Mouse (Mus musculus): ENCODE results near the gene Tbc1d22b. TPM values are rescaled to one million over a fixed set of nuclear protein-coding genes. Genes with fewer than 3 reads are reported as not detected.

Gene Tbc1d22b
- polyA plus RNA-seq (2012; ENCODE audit: insufficient read depth, low replicate concordance): 9.9 and 12.4 TPM in 2 replicates

GRCm38 (mm10) chr17:29549543-29550428, at the start of gene Tbc1d22b, which contains the start of gene Gm17657:
Tbc1d22b (plus strand) TSS chr17:29549785.
Gm17657 (minus strand) TSS chr17:29549638.
- H3K27me3 ChIP-seq (replicated peaks): peaks cover 4% of the 10 kb centered on the region
- H3K4me1 ChIP-seq: peaks cover 29% of the 10 kb centered on the region
- TF ChIP-seq FLI1 (IDR thresholded peaks at IDR 0.05; ENCODE audit: low read length) (no peak), GATA1 (IDR thresholded peaks at IDR 0.05; ENCODE audit: borderline replicate concordance, low read length) (no peak)
- H3K9me3 ChIP-seq: peaks cover 8% of the 10 kb centered on the region; the same call in 1 of the 2 replicates
- peaks cover 3% of the 10 kb centered on the region for H3K36me3 ChIP-seq (replicated peaks; ENCODE audit: low read length)
- peak within 1 kb of the TSS; percentile 93 for H3K4me3 ChIP-seq (replicated peaks)

- H3K4me1 ChIP-seq: peaks cover 91% of the 10 kb centered on the region
- peaks cover 5% of the 10 kb centered on the region for H3K9me3 ChIP-seq
- H3K36me3 ChIP-seq (replicated peaks; ENCODE audit: low read length): peaks cover 20% of the 10 kb centered on the region
- peak overlapping the region; percentile 82 for H3K4me3 ChIP-seq (replicated peaks)
- TF ChIP-seq GATA1 (IDR thresholded peaks at IDR 0.05; ENCODE audit: borderline replicate concordance, low read length) (no peak), FLI1 (IDR thresholded peaks at IDR 0.05; ENCODE audit: low read length) (no peak)
- no peaks in the 10 kb centered on the region for H3K27me3 ChIP-seq (replicated peaks)
These were observed 49.3 kb upstream of the Tbc1d22b start for GRCm38 (mm10) chr17:29500243-29500740.

- peaks cover 8% of the 10 kb centered on the region for H3K9me3 ChIP-seq
- peaks cover 23% of the 10 kb centered on the region for H3K36me3 ChIP-seq (replicated peaks; ENCODE audit: low read length)
- peaks cover 96% of the 10 kb centered on the region for H3K4me1 ChIP-seq
- TF ChIP-seq FLI1 (IDR thresholded peaks at IDR 0.05; ENCODE audit: low read length): no peak
- no peak for TF ChIP-seq GATA1 (IDR thresholded peaks at IDR 0.05; ENCODE audit: borderline replicate concordance, low read length)
- peak overlapping the region; percentile 76 for H3K4me3 ChIP-seq (replicated peaks)
- H3K27me3 ChIP-seq (replicated peaks): no peaks in the 10 kb centered on the region
These were observed 48.6 kb upstream of the Tbc1d22b start for GRCm38 (mm10) chr17:29500802-29501469.

DNA sequence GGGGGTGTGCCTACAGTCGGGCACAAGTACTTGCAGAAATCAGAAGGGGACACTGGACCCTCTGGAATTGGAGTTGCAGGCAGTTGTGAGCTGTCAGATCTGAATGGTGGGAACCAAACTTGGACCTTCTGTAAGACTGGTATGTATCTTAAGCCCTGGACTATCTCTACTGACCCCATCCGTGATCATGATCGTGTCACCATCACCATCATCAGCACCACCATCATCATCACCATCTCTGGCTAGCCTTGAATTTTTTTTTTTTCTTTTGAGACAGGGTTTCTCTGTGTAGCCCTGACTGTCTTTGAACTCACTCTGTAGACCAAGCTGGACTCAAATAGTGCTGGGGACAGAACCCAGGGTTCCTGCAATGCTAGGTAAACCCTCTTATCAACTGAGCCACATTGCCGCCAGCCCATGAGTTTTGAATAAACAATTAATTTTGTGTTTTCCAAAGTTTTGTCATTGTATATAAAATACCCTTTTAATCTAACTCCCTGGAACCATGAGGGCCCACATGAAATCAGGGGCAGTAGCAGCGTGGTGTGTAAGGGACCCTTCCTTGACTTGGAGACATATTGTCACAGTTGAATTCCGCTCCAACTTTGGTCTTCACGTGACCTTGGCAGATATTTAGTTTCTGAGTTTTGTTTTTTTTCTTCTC, 47.4 kb upstream of the Tbc1d22b start:
- peaks cover 8% of the 10 kb centered on the region for H3K9me3 ChIP-seq
- peak overlapping the region; percentile 91 for H3K4me3 ChIP-seq (replicated peaks)
- peaks cover 11% of the 10 kb centered on the region for H3K36me3 ChIP-seq (replicated peaks; ENCODE audit: low read length)
- TF ChIP-seq FLI1 (IDR thresholded peaks at IDR 0.05; ENCODE audit: low read length): no peak
- peaks cover 94% of the 10 kb centered on the region for H3K4me1 ChIP-seq
- no peaks in the 10 kb centered on the region for H3K27me3 ChIP-seq (replicated peaks)

DNA sequence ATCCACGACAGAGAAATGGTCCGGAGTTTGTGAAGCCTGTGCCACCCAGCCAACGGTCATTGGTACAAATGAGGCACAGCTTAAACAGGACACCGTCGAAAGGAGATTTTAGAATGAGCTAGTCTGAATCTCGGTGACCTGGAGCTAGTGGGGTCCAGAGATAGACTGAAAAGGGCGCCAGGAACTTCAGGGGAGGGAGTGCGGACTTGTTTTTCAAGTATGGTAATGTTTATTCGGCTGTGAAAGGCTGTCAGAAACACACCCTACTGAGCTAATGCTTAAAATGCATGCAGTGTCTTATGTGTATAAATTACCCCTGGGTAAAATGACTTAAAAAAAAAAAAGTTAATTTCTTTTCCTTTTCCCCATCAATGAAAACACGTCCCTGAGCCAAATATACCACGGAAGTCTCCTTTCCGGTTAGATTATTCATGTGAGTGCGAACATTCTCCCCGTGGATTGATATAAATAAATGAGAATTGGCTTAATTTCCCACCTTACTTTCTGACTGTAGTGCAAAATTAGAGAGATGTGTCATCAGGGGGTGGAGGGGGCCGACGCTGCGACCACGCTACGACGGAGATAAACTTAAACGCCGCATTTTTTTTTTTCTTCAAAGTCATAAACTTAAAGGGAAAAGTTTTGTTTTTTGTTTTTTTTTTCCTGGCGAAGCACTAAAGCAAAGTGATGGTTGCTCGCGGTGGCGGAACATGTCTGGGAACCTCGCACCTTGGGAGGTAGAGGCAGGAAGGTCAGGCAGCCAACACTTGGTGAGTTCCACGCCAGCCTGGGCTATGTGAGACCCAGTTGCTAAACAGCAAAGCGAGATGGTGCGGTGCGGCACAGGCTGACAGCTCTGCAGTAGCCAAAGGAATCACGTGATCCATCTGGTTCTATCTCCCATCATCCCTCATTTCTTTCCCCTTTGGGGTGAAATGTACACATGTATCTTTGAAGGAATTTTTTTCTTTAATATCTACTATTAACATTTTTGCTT, 46.6 kb upstream of the Tbc1d22b start:
- peaks cover 94% of the 10 kb centered on the region for H3K4me1 ChIP-seq
- peaks cover 10% of the 10 kb centered on the region for H3K36me3 ChIP-seq (replicated peaks; ENCODE audit: low read length)
- H3K27me3 ChIP-seq (replicated peaks): no peaks in the 10 kb centered on the region
- peak overlapping the region; percentile 91 for H3K4me3 ChIP-seq (replicated peaks)
- peaks cover 8% of the 10 kb centered on the region for H3K9me3 ChIP-seq
- TF ChIP-seq GATA1 (IDR thresholded peaks at IDR 0.05; ENCODE audit: borderline replicate concordance, low read length): no peak
- TF ChIP-seq FLI1 (IDR thresholded peaks at IDR 0.05; ENCODE audit: low read length): no peak

DNA sequence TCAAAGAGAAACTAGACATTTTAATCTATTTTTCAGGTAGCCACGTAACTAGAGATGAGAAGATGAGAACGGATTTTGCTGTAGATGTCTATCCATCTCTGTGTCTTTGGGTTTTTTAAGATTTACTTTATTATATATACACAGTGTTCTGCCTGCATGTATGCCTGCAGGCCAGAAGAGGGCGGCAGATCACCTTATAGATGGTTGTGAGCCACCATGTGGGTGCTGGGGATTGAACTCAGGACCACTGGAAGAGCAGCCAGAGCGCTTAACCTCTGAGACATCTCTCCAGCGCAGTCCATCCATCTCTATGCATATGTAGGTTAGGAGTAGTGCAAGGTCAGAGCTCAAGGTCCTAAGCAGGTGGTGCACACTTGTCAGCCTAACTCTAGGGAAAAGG, 45.9 kb upstream of the Tbc1d22b start:
- Histone ChIP-seq H3K4me3 (replicated peaks) (peak overlapping the region; percentile 72), H3K36me3 (replicated peaks; ENCODE audit: low read length) (peaks cover 10% of the 10 kb centered on the region), H3K9me3 (peaks cover 8% of the 10 kb centered on the region), H3K4me1 (peaks cover 94% of the 10 kb centered on the region), H3K27me3 (replicated peaks) (no peaks in the 10 kb centered on the region)
- TF ChIP-seq FLI1 (IDR thresholded peaks at IDR 0.05; ENCODE audit: low read length) (no peak), GATA1 (IDR thresholded peaks at IDR 0.05; ENCODE audit: borderline replicate concordance, low read length) (no peak)

GRCm38 (mm10) chr17:29508927-29509608, 40.5 kb upstream of the Tbc1d22b start:
- H3K9me3 ChIP-seq: peaks cover 4% of the 10 kb centered on the region
- peak overlapping the region; percentile 69 for H3K4me3 ChIP-seq (replicated peaks)
- TF ChIP-seq GATA1 (IDR thresholded peaks at IDR 0.05; ENCODE audit: borderline replicate concordance, low read length) (no peak), FLI1 (IDR thresholded peaks at IDR 0.05; ENCODE audit: low read length) (no peak)
- peaks cover 87% of the 10 kb centered on the region for H3K4me1 ChIP-seq
- H3K27me3 ChIP-seq (replicated peaks): no peaks in the 10 kb centered on the region
- H3K36me3 ChIP-seq (replicated peaks; ENCODE audit: low read length): peaks cover 7% of the 10 kb centered on the region

GRCm38 (mm10) chr17:29510691-29511090, 38.9 kb upstream of the Tbc1d22b start:
- TF ChIP-seq FLI1 (IDR thresholded peaks at IDR 0.05; ENCODE audit: low read length): no peak
- TF ChIP-seq GATA1 (IDR thresholded peaks at IDR 0.05; ENCODE audit: borderline replicate concordance, low read length): no peak
- H3K4me1 ChIP-seq: peaks cover 85% of the 10 kb centered on the region

More at GRCm38 (mm10) chr17:29510691-29511090, 38.9 kb upstream of the Tbc1d22b start:
- no peak overlapping the region for H3K4me3 ChIP-seq (replicated peaks)
- H3K36me3 ChIP-seq (replicated peaks; ENCODE audit: low read length): no peaks in the 10 kb centered on the region
- no peaks in the 10 kb centered on the region for H3K27me3 ChIP-seq (replicated peaks)
- H3K9me3 ChIP-seq: no peaks in the 10 kb centered on the region
